Mouse (Mus musculus): ENCODE data around the gene Scn10a.

Scn10a gene

GRCm38 (mm10) chr9:119634216-119634843 is 84.8 kb downstream of the Scn10a start:
- DNase-seq (ENCODE audit: low read depth), result no peak

- no peak for DNase-seq (ENCODE audit: low read depth)
These were observed 85.6 kb downstream of the Scn10a start for GRCm38 (mm10) chr9:119633475-119633874.

- DNase-seq (ENCODE audit: low read depth), result no peak
These were observed 86.3 kb downstream of the Scn10a start for GRCm38 (mm10) chr9:119632801-119633200.

- no peak for DNase-seq (ENCODE audit: low read depth)
These were observed 87.1 kb downstream of the Scn10a start for GRCm38 (mm10) chr9:119631899-119632533.

GRCm38 (mm10) chr9:119631393-119631898 is 87.7 kb downstream of the Scn10a start:
- DNase-seq (ENCODE audit: low read depth), result no peak

- DNase-seq (ENCODE audit: low read depth), result no peak
These were observed 90.3 kb downstream of the Scn10a start for GRCm38 (mm10) chr9:119628690-119629268.

- no peak for DNase-seq (ENCODE audit: low read depth)
These were observed 91.9 kb downstream of the Scn10a start for GRCm38 (mm10) chr9:119627227-119627626.

GRCm38 (mm10) chr9:119624151-119624550 is 95.0 kb downstream of the Scn10a start:
- DNase-seq (ENCODE audit: low read depth), result no peak

GRCm38 (mm10) chr9:119614798-119615197 is 104.3 kb downstream of the Scn10a start:
- no peak for DNase-seq (ENCODE audit: low read depth)

GRCm38 (mm10) chr9:119610563-119611166 is 108.5 kb downstream of the Scn10a start:
- no peak for DNase-seq (ENCODE audit: low read depth)

- DNase-seq (ENCODE audit: low read depth), result no peak
These were observed 112.2 kb downstream of the Scn10a start for GRCm38 (mm10) chr9:119606906-119607305.

- DNase-seq (ENCODE audit: low read depth), result no peak
These were observed 114.5 kb downstream of the Scn10a start for GRCm38 (mm10) chr9:119604607-119605006.

GRCm38 (mm10) chr9:119598501-119598900 is 120.6 kb downstream of the Scn10a start:
- no peak for DNase-seq (ENCODE audit: low read depth)

- DNase-seq (ENCODE audit: low read depth), result no peak
These were observed 121.8 kb downstream of the Scn10a start for GRCm38 (mm10) chr9:119597332-119597731.

- DNase-seq (ENCODE audit: low read depth), result no peak
These were observed 129.5 kb downstream of the Scn10a start for GRCm38 (mm10) chr9:119589592-119589991.

GRCm38 (mm10) chr9:119588763-119589449 is 130.2 kb downstream of the Scn10a start:
- no peak for DNase-seq (ENCODE audit: low read depth)

GRCm38 (mm10) chr9:119580668-119581067 is 138.5 kb downstream of the Scn10a start:
- DNase-seq (ENCODE audit: low read depth), result peak; percentile 78

- DNase-seq (ENCODE audit: low read depth), result no peak
These were observed 138.9 kb downstream of the Scn10a start for GRCm38 (mm10) chr9:119580187-119580586.

- peak; percentile 55 for DNase-seq (ENCODE audit: low read depth)
These were observed 140.3 kb downstream of the Scn10a start, which contains the start of gene Scn5a for GRCm38 (mm10) chr9:119578636-119579438. Scn5a (minus strand) TSS chr9:119579016.

GRCm38 (mm10) chr9:119578311-119578635 is 140.8 kb downstream of the Scn10a start:
- no peak for DNase-seq (ENCODE audit: low read depth)

- DNase-seq (ENCODE audit: low read depth), result no peak
These were observed 142.1 kb downstream of the Scn10a start for GRCm38 (mm10) chr9:119576977-119577376.

Measured in induced T-regulatory cell, adult 2 months (primary cell).